Mouse (Mus musculus): Measurements from ENCODE around the gene Nadk2.
A peak's percentile ranks its signal among the peaks of the same experiment; 100 is the strongest.

Nadk2 gene

GRCm38 (mm10) chr15:9070912-9071555, at the start of gene Nadk2:
TSS of gene Nadk2 (plus strand) at chr15:9071260.
- peak; percentile 99 for DNase-seq

DNA sequence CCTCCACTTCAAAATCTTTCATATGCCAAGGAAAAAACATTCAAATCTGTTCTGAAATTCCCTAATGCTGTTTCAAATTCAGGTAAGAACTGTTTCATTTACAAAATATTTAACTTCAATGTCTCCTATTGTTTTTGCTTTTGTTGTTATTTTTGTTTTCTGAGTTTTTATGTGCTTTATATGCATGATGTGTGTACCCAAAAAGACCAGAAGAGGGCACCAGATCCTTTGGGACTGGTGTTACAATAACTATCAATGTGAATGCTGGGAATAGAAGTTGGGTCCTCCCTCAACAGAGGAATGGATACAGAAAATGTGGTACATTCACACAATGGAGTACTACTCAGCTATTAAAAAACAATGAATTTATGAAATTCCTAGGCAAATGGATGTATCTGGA, 15.4 kb upstream of the Nadk2 start:
- DNase-seq, result no peak

GRCm38 (mm10) chr15:9059856-9060255, 11.2 kb upstream of the Nadk2 start:
- DNase-seq, result no peak

DNA sequence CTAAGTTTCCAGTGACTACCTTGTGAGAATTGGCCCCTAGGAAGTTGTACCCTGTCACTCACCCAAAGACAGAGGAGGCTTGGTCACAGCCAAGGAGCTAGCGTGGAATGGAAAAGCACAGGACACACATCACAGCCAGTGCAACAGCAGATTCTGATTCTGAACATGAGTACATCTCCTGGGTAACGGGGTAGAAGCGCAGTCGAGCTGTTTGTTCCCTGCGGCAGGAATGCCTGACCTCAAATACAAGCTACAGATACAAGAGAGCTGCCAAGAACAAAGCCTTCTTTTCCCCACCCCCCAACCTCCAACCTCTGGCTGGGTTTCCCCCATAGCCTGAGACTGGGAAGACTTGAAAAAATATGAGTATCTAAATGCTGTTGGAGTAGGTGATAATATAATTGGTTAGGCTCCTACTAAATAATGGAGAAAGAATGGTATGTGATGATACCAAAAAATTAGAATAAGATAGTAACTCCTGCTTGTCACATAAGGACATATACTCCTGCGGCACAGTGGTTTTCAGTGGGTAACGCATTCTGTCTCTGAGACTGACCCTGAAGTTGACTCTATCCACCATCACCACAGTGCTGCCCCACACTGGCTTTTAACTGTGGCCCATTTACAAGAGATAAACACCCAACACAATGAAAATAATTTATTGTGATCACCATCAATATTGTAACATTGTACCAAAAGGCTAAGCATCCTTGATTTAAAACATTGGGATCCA, 9.7 kb upstream of the Nadk2 start:
- DNase-seq, result no peak

GRCm38 (mm10) chr15:9068881-9069280, 2.2 kb upstream of the Nadk2 start:
- no peak for DNase-seq

- DNase-seq, result no peak
Observed at GRCm38 (mm10) chr15:9070353-9070752, 707 bp upstream of the Nadk2 start.

DNA sequence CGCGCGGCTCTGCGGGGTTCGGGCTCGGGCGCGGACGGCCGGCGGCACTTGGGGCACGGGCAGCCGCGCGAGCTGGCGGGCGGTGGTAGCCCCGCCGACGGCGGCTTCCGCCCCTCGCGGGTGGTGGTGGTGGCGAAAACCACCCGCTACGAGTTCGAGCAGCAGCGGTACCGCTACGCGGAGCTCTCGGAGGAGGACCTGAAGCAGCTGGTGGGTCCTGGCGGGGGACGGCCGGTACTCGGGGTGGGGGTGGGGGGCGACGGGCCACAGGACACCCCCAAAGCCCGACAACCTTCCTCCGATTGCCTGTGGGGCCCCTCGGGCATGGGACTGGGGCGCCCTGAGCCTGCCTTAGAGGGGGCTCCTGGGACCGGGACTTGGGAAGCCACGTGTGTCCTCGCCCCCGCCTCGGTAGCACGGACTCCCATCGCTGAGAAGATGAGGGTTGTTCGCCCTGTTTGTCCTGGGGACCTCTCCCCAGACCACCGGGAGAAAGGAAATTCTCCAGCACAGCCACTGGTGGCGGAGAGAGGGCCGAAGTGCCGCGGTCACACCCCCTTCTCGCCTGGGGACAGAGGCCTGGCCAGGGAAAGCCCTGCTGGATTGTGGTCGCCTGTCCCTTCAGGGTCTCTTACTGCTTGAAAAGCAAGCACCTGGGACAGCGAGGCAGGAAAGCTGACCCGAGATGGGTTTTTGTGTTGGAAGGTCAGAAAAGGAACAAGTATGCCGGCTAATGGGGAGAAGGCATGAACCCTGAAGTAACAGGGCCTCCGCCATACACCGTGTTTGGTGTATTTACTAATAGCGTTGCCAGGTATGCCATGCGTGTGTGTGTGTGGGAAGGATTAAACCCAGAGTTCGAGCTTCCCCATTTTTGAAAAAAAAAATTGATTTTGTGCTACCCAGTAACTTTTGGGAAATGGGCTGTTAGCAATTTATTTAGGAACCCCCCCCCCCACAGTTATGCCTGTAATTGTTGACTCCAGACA, 790 bp downstream of the Nadk2 start:
- DNase-seq, result peak; percentile 66

- no peak for DNase-seq
Observed at GRCm38 (mm10) chr15:9072630-9073029, 1.6 kb downstream of the Nadk2 start.

DNA sequence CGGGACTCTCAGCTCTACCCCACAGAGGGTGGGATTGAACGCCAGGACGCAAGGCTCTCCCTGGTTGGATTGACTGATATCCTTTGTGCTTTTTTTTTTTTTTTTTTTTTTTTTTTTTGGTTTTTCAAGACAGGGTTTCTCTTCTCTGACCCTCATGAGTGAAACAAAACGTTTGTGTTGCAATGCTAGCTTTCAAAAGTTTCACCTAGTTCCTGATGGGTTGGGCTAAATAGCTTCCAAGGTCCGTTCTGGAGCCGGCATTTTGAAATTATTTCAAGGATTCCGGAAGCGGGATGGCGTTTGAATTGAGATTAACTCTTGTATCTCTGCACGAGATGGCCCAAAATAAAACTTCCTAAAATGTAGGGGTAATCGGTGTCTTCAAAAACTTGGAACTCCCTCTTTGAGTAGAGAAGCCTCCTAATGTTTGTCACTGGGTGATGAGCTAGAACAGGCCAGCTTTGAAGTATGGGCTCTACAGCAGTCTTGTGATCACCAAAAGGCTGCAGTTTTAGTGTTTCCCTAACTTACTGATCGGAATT, 2.1 kb downstream of the Nadk2 start:
- no peak for DNase-seq

DNA sequence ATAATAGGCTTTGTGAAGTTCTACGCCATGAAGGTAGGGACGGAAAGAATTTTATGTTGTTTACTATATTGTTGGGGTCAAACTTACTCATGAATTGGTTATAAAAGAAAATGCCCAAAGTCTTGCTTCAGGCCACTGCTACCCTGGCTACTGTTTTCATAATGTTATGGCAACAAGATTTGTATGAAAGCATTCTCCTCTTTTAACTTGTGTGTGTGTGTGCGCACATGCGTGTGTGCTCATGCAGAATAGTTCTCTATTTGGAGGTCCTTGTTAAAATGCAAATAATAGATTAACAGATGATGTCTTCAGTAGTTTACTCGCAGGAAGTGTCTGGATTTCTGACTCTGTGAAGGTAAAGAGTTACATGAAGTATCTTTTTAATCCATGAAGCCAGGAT, 2.6 kb downstream of the Nadk2 start:
- no peak for DNase-seq

DNA sequence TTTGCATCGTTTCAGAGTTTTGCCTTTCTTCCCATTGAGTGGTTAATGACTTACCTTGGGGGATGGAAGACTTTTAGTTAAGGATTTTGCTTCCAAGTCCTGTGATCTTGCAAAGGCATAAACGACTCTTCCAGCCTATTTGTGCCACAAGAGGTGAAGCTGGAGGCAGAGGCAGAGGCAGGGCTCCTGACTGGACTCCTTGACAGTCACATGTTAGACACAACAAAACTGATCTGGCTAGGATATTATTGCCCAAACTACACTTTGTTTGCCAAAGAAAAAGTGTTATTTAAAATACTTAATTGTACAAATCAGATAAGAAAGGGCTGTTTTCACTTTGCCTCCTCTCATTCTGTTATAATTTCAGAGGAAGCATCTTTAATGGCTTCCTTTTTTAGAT, 3.1 kb downstream of the Nadk2 start:
- no peak for DNase-seq

DNA sequence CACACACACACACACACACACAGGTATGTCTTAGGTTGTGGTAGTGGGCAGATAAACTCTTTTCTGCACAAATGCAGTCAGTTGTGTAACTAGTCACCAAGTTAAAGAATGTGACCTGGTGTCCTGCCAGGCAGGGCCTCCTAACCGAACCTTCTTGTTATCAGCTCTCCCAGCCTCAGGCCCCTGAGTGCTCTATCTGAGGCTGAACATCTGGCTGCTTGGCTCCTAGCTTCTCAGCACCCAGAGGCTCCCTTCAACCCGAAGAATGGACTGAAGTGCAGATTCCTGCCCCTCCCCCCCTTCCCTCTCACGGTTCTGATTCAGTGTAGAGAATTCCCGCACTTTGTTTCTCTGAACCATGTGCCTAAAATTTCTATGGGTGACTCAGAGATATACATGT, 3.6 kb downstream of the Nadk2 start:
- no peak for DNase-seq

GRCm38 (mm10) chr15:9075608-9076200, 4.6 kb downstream of the Nadk2 start:
- DNase-seq, result no peak

DNA sequence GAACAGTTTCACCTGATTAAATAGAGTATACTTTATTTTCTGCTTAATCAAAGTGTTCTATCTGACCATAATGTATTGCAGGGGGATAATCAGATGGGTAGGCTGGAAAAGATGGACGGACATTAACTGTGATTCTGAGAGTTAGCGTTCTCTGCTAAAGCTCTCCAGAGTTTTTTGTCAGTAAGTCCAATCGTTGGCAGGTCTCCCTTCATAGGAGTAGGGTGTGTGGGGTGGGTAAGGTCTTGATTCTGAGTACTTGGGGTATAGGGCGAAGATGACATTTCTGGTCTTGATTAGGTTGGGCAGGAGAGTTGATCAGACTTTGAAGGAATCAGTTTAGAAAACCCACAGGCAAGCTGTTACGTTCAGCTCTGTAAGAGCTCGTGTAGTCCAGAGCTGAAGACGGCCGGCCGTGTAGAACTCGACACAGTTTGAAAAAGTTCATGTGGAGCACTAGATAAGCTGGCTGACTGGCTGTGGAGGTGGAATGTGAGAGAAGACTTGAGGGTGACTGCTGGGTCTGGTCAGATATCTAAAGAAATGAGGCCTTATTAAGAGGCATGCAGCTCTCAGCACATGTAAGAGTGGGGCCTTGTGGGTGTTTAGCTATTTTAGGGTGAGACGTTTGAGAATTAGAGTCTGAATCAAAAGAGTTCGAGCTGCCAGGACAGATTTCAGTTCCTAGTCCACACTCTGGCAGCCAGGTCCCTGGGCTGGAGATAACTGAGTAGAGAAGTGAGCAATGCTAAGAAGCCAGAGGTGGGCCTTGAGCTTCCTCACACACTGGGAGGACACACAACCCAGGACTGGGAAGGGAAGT, 7.6 kb downstream of the Nadk2 start:
- no peak for DNase-seq

DNA sequence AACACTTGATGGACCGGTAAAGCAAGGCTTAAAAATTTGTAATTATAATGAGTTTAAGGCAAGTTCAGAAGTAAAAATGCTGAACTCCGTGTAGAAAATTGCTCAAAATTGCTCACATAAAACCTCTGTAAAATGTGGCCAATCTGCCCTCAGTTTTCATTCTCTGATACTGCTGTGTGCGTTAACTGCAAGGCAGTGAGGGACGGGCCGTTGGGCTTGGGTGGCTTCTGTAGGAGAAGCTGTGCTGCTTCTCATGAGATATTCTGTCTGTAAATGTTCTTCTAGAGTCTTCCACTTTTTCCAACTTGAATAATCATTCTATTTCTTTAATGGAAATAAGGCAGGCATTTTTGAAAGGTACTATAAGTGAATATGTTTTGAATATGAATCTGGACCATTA, 8.6 kb downstream of the Nadk2 start:
- no peak for DNase-seq

- DNase-seq, result no peak
Observed at GRCm38 (mm10) chr15:9080206-9080605, 9.1 kb downstream of the Nadk2 start.

GRCm38 (mm10) chr15:9081294-9081693, 10.2 kb downstream of the Nadk2 start:
- no peak for DNase-seq

- DNase-seq, result no peak
Observed at GRCm38 (mm10) chr15:9082753-9083152, 11.7 kb downstream of the Nadk2 start.

DNA sequence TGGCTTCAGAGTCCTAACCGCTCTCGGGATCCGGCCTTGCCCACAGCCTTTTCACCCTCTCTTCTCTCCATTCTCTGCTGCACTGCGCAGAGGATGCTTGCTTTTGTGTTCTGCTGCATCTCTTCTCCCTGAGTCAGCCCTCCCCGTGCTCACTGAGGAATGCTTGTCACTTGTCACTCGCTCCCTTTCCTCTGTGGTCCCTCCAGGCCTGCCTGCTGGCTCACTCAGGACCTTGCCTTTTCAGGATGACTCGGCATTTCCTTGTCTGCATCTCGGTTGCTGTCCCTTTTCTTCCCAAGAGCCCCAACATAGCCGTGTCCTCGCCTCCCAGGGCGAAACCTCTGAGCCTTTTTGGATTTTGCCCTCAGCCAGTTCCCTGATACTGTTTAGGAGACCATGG, 15.8 kb downstream of the Nadk2 start:
- peak; percentile 10 for DNase-seq

DNA sequence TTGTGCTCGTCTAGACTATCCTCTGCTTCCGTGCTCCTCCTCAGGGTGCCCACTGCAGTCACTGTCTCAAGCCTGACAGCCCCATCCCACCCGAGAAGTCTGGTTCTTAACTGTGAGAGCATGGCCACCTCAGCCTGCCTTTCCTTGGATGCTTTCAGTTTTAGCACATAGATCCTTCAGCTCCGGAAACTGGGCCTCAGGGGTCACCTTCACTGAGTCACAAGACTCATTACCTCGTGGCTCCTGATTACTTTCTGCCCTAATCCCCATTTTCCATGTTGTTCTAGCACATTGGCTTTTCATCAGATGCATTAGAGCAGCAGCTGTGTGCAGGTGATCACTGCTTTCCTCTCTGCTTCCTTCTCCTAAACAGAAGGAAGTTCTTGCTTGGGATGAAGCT, 16.4 kb downstream of the Nadk2 start:
- DNase-seq, result no peak

DNA sequence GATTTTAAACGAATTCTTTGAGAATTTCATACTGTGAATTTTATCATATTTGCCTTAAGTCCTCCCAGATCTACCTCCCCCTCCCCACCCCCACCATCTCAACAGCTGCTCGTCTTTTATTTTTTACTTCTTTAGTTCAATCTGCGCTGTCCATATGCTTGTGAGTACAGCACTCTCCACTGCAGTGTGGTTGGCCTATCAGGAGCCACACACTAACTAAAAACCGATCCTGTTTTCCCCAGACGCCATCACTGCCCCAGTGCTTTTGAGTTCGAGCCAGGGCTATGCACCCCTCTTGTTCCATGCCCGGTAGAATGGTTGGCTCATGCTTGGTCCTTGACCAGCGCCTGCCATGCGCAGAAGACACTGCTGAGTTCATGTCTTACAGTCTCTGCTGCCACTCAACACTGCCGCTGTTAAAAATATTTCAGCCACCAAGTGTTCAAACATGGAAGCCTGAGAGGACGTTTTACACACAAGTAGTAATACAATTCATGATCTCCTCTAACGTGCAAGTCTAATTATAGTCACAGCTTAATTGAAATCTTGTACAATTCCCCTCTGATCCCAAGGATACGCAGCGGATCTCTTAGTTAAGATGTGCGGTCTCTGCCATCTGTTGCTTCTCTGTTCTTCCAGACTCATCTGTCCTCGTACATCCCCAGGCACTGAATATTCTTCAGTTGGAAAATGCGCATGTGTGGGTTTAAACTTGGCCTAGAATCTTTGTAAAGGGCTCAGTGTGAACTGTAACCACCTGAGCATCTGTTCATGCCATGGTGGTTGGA, 17.0 kb downstream of the Nadk2 start:
- no peak for DNase-seq

Measured in embryo, embryonic 11 days (tissue).